Mouse (Mus musculus) G1E (cell line): ENCODE results near the gene Xirp2. TPM values are rescaled to one million over a fixed set of nuclear protein-coding genes. Genes with fewer than 3 reads are reported as not detected.

Experiments
- ATAC-seq: 2 replicates; pipeline ENCODE4 v1.8.0; 2016; ENCODE audit warnings: mild to moderate bottlenecking; ENCODE audit not compliant: insufficient number of reproducible peaks, poor library complexity, low FRiP score, severe bottlenecking; ENCODE audit errors: extremely low read depth
- DNase-seq: peaks from one replicate; pipeline ENCODE4 v3.0.0; 2012; ENCODE audit warnings: low spot score
- H3K27me3 ChIP-seq: 2 replicates; pipeline ENCODE4 v1.6.1; 2012; ENCODE audit warnings: mild to moderate bottlenecking, low read length, inconsistent platforms; ENCODE audit not compliant: insufficient read depth
- H3K36me3 ChIP-seq: replicated peaks from 2 replicates; pipeline ENCODE3; 2012; ENCODE audit warnings: mild to moderate bottlenecking, inconsistent platforms
- H3K4me1 ChIP-seq: 2 replicates; pipeline ENCODE4 v1.6.1; 2012; ENCODE audit warnings: low read depth, low read length, inconsistent platforms, mixed read lengths; ENCODE audit not compliant: insufficient read depth
- H3K4me3 ChIP-seq: 2 replicates; pipeline ENCODE4 v1.5.1; 2012; ENCODE audit warnings: low read depth, mild to moderate bottlenecking, inconsistent platforms, low read length, moderate library complexity, mixed read lengths
- H3K9me3 ChIP-seq: replicated peaks from 2 replicates; pipeline ENCODE4 v1.6.1; 2012; ENCODE audit warnings: inconsistent platforms
- CTCF ChIP-seq: IDR thresholded peaks from 2 replicates; pipeline ENCODE4 v1.5.1; 2012; ENCODE audit warnings: low read depth, low read length, inconsistent platforms, mixed read lengths
- GATA1 ChIP-seq: IDR thresholded peaks from 2 replicates; pipeline ENCODE4 v1.6.1; 2012; ENCODE audit warnings: borderline replicate concordance, low read length, inconsistent platforms, mixed read lengths
- GATA2 ChIP-seq: IDR thresholded peaks from 2 replicates; pipeline ENCODE4 v1.6.1; 2012; ENCODE audit warnings: low read depth, low read length, inconsistent platforms, borderline replicate concordance
- POLR2AphosphoS5 ChIP-seq: IDR thresholded peaks from 2 replicates; pipeline ENCODE4 v1.6.1; 2012; ENCODE audit warnings: low read depth, low read length, inconsistent platforms; ENCODE audit not compliant: insufficient replicate concordance
- TAL1 ChIP-seq: conservative IDR thresholded peaks from 2 replicates; pipeline ENCODE4 v1.6.1; 2012; ENCODE audit warnings: low read depth, low read length, inconsistent platforms, mixed read lengths
- polyA plus RNA-seq: library from polyadenylated mRNA; stranded (reverse); fragments of >175 nt; gene quantifications from 2 replicates; pipeline ENCODE4 v1.2.3, GENCODE M21; 2012
- total RNA-seq, 2 experiments: library from RNA; stranded (forward) in 1 of 2; stranded (reverse) in 1 of 2; fragments of 200-1000 nt in 1 of 2; fragments of >200 nt in 1 of 2; fragmentation: Nextera tagmentation in 1 of 2; gene quantifications; 2 replicates each; pipeline ENCODE4 v1.2.3; 2014 to 2017

Gene Xirp2
- total and polyA plus RNA-seq, 3 experiments: 0.05 TPM; not detected in 2

- no peak for ATAC-seq
- no peaks in the 10 kb centered on the region for H3K27me3 ChIP-seq
- TF ChIP-seq GATA1 (no peak), TAL1 (no peak), CTCF (no peak), POLR2AphosphoS5 (no peak), GATA2 (no peak)
These were observed 41.4 kb downstream of the Xirp2 start for GRCm38 (mm10) chr2:67487162-67487561.

GRCm38 (mm10) chr2:67488465-67489127 lies 42.8 kb downstream of the Xirp2 start:
- no peak overlapping the region for H3K4me3 ChIP-seq
- peaks cover 16% of the 10 kb centered on the region for H3K9me3 ChIP-seq
- H3K36me3 ChIP-seq: no peaks in the 10 kb centered on the region
- no peaks in the 10 kb centered on the region for H3K4me1 ChIP-seq
- DNase-seq (no peak), ATAC-seq (no peak)
- H3K27me3 ChIP-seq: no peaks in the 10 kb centered on the region
- no peak for TF ChIP-seq TAL1
- TF ChIP-seq GATA2: no peak
- TF ChIP-seq GATA1: no peak
- TF ChIP-seq CTCF: no peak
- no peak for TF ChIP-seq POLR2AphosphoS5

More at GRCm38 (mm10) chr2:67487162-67487561, 41.4 kb downstream of the Xirp2 start:
- no peak for DNase-seq
- Histone ChIP-seq H3K4me3 (no peak overlapping the region), H3K9me3 (peaks cover 16% of the 10 kb centered on the region), H3K4me1 (no peaks in the 10 kb centered on the region), H3K36me3 (no peaks in the 10 kb centered on the region)

GRCm38 (mm10) chr2:67489128-67489492 lies 43.3 kb downstream of the Xirp2 start:
- ATAC-seq: no peak
- Histone ChIP-seq H3K36me3 (no peaks in the 10 kb centered on the region), H3K4me3 (no peak overlapping the region), H3K9me3 (peaks cover 16% of the 10 kb centered on the region), H3K27me3 (no peaks in the 10 kb centered on the region), H3K4me1 (no peaks in the 10 kb centered on the region)
- no peak for DNase-seq
- TF ChIP-seq POLR2AphosphoS5: no peak
- TF ChIP-seq GATA1: no peak

GRCm38 (mm10) chr2:67505457-67505856 lies 59.7 kb downstream of the Xirp2 start:
- ATAC-seq (no peak), DNase-seq (no peak)
- Histone ChIP-seq H3K9me3 (0 out of 2 replicates have a peak, but pooled peaks cover 5% of the 10 kb centered on the region), H3K36me3 (no peaks in the 10 kb centered on the region), H3K27me3 (no peaks in the 10 kb centered on the region), H3K4me1 (no peaks in the 10 kb centered on the region), H3K4me3 (no peak overlapping the region)
- no peak for TF ChIP-seq POLR2AphosphoS5

- H3K36me3 ChIP-seq: no peaks in the 10 kb centered on the region
- no peaks in the 10 kb centered on the region for H3K27me3 ChIP-seq
- no peaks in the 10 kb centered on the region for H3K4me1 ChIP-seq
- DNase-seq: no peak
- H3K9me3 ChIP-seq: peaks cover 19% of the 10 kb centered on the region
- no peak overlapping the region for H3K4me3 ChIP-seq
- TF ChIP-seq CTCF: no peak
- TF ChIP-seq GATA2: no peak
- TF ChIP-seq TAL1: no peak
- TF ChIP-seq POLR2AphosphoS5: no peak
- TF ChIP-seq GATA1: no peak
- no peak for ATAC-seq
These were observed 70.6 kb downstream of the Xirp2 start for GRCm38 (mm10) chr2:67516405-67516804.

- TF ChIP-seq CTCF (no peak), TAL1 (no peak), GATA2 (no peak), POLR2AphosphoS5 (no peak), GATA1 (no peak)
- peaks cover 16% of the 10 kb centered on the region for H3K9me3 ChIP-seq
- H3K4me1 ChIP-seq: no peaks in the 10 kb centered on the region
- ATAC-seq (no peak), DNase-seq (no peak)
- H3K27me3 ChIP-seq: no peaks in the 10 kb centered on the region
- no peaks in the 10 kb centered on the region for H3K36me3 ChIP-seq
- no peak overlapping the region for H3K4me3 ChIP-seq
These were observed 89.5 kb downstream of the Xirp2 start for GRCm38 (mm10) chr2:67535347-67535746.

GRCm38 (mm10) chr2:67539426-67539825 lies 93.6 kb downstream of the Xirp2 start:
- DNase-seq (no peak), ATAC-seq (no peak)
- Histone ChIP-seq H3K27me3 (no peaks in the 10 kb centered on the region), H3K4me1 (no peaks in the 10 kb centered on the region), H3K4me3 (no peak overlapping the region), H3K9me3 (peaks cover 13% of the 10 kb centered on the region), H3K36me3 (no peaks in the 10 kb centered on the region)
- TF ChIP-seq POLR2AphosphoS5 (no peak), GATA2 (no peak), GATA1 (no peak), CTCF (no peak), TAL1 (no peak)
